Mouse (Mus musculus) liver, embryonic 14.5 days (tissue): ENCODE data around the gene Man2a1. TPM values are rescaled to one million over a fixed set of nuclear protein-coding genes. Genes with fewer than 3 reads are reported as not detected.

Experiments used
- ATAC-seq: fragments of 200-750 bp; cut with Nextera tagmentation; 2 replicates; pipeline ENCODE4 v1.8.0; 2017; ENCODE audit warnings: moderate number of reproducible peaks, mild to moderate bottlenecking, moderate library complexity; ENCODE audit not compliant: insufficient read depth
- DNase-seq, 3 experiments: peaks; one replicate each; pipeline ENCODE4 v3.0.0-alpha.2; 2012 to 2013; ENCODE audit warnings: low read depth in 3 of 3, low spot score in 3 of 3
- H3K27ac ChIP-seq: fragments of 300-500 bp; sonication (generic); 2 replicates; pipeline ENCODE4 v1.5.1; 2014; ENCODE audit warnings: moderate library complexity, mild to moderate bottlenecking, control low read depth, inconsistent platforms
- H3K27me3 ChIP-seq: fragments of 300-500 bp; sonication (generic); 2 replicates; pipeline ENCODE4 v1.6.1; 2014; ENCODE audit warnings: mild to moderate bottlenecking, low read length, moderate library complexity; ENCODE audit not compliant: control insufficient read depth, insufficient read depth
- H3K36me3 ChIP-seq: fragments of 300-500 bp; sonication (generic); replicated peaks from 2 replicates; pipeline ENCODE4 v1.6.1; 2014; ENCODE audit warnings: low read depth; ENCODE audit not compliant: control insufficient read depth, insufficient read depth
- H3K4me1 ChIP-seq, 2 experiments: fragments of 200-500 bp in 1 of 2; fragments of 300-500 bp in 1 of 2; sonication (generic) in 1 of 2; replicated peaks; 2 replicates each; pipeline ENCODE4 v1.6.1; 2012 to 2014; ENCODE audit warnings: antibody characterized with exemption in 1 of 2, inconsistent platforms in 1 of 2, low read length in 1 of 2; ENCODE audit not compliant: control insufficient read depth in 2 of 2, insufficient read depth in 2 of 2
- H3K4me2 ChIP-seq: fragments of 300-500 bp; sonication (generic); 2 replicates; pipeline ENCODE4 v1.6.1; 2014; ENCODE audit warnings: low read depth, mild to moderate bottlenecking, control low read depth, moderate library complexity
- H3K4me3 ChIP-seq, 2 experiments: fragments of 200-500 bp in 1 of 2; fragments of 300-500 bp in 1 of 2; sonication (generic) in 1 of 2; 2 replicates each; pipeline ENCODE4 v1.5.1; 2012 to 2014; ENCODE audit warnings: low read depth in 2 of 2, low read length in 2 of 2, mild to moderate bottlenecking in 2 of 2, control low read depth in 1 of 2, inconsistent platforms in 1 of 2, moderate library complexity in 1 of 2; ENCODE audit not compliant: insufficient read depth in 1 of 2
- H3K9ac ChIP-seq: fragments of 300-500 bp; sonication (generic); replicated peaks from 2 replicates; pipeline ENCODE4 v1.6.1; 2014; ENCODE audit warnings: mild to moderate bottlenecking, control low read depth, moderate library complexity
- H3K9me3 ChIP-seq: fragments of 300-500 bp; sonication (generic); 2 replicates; pipeline ENCODE4 v1.6.1; 2016; ENCODE audit warnings: low read length, mixed read lengths; ENCODE audit not compliant: control insufficient read depth
- CTCF ChIP-seq: IDR thresholded peaks from 2 replicates; pipeline ENCODE4 v1.5.1; 2016; ENCODE audit warnings: antibody characterized with exemption, low read depth, control low read depth
- EP300 ChIP-seq: IDR thresholded peaks from 2 replicates; pipeline ENCODE4 v1.6.1; 2016; ENCODE audit warnings: antibody characterized with exemption, low read depth
- WGBS: fragments of 180-500 bp; shearing (Covaris S2); extraction: QIAGEN DNeasy Blood & Tissue Kit; methylation state at CpG from one replicate; pipeline ENCODE4 v1.1.7; 2014; ENCODE audit not compliant: insufficient replicate concordance; 5-methylcytosine and 5-hydroxymethylcytosine counted together
- polyA plus RNA-seq, 2 experiments: library from polyadenylated mRNA; depleted of rRNA in 1 of 2; stranded (reverse) in 1 of 2; unstranded in 1 of 2; fragments of >200 nt; fragmentation: Nextera tagmentation in 1 of 2; extraction: Ambion mirVana in 1 of 2; gene quantifications; 2 replicates each; pipeline versions ENCODE4 v1.2.1 to v1.2.3; 2012 to 2014

Gene Man2a1
- polyA plus RNA-seq, 2 experiments, result 3.2 to 9.1 TPM

GRCm38 (mm10) chr17:64737918-64738317, 137.4 kb downstream of the Man2a1 start:
- H3K9me3 ChIP-seq, result no peaks in the 10 kb centered on the region
- no peak overlapping the region for H3K27ac ChIP-seq
- no peaks in the 10 kb centered on the region for H3K27me3 ChIP-seq
- no peak for ATAC-seq
- 67% methylated on average over 1 of the region's 1 CpGs for WGBS
- no peak overlapping the region for H3K4me2 ChIP-seq
- no peak overlapping the region for H3K9ac ChIP-seq
- H3K4me3 ChIP-seq, result no peak overlapping the region
- TF ChIP-seq CTCF (no peak), EP300 (no peak)
- no peaks in the 10 kb centered on the region for H3K4me1 ChIP-seq
- no peak for DNase-seq
- no peaks in the 10 kb centered on the region; the same call in 1 of the 2 replicates for H3K36me3 ChIP-seq

- ATAC-seq, result no peak
- TF ChIP-seq EP300 (no peak), CTCF (no peak)
- Histone ChIP-seq H3K4me1 (no peaks in the 10 kb centered on the region), H3K36me3 (no peaks in the 10 kb centered on the region), H3K9ac (no peak overlapping the region), H3K27ac (no peak overlapping the region), H3K4me2 (no peak overlapping the region), H3K4me3 (no peak overlapping the region), H3K27me3 (no peaks in the 10 kb centered on the region), H3K9me3 (no peaks in the 10 kb centered on the region)
- no peak for DNase-seq
- 79% methylated on average over 6 of the region's 6 CpGs for WGBS
Observed at GRCm38 (mm10) chr17:64739129-64739528, 138.6 kb downstream of the Man2a1 start.

GRCm38 (mm10) chr17:64742715-64743605, 142.4 kb downstream of the Man2a1 start:
- peaks cover 0 to 11% of the 10 kb centered on the region in 2 experiments; a peak in 2 of 4 replicates for H3K4me1 ChIP-seq
- no peaks in the 10 kb centered on the region for H3K9me3 ChIP-seq
- no peak overlapping the region for H3K27ac ChIP-seq
- no peaks in the 10 kb centered on the region for H3K36me3 ChIP-seq
- no peak overlapping the region for H3K4me3 ChIP-seq
- H3K9ac ChIP-seq, result no peak overlapping the region
- no peak overlapping the region for H3K4me2 ChIP-seq
- 67% methylated on average over 6 of the region's 6 CpGs for WGBS
- no peaks in the 10 kb centered on the region for H3K27me3 ChIP-seq
- DNase-seq, result no peak
- ATAC-seq, result no peak
- no peak for TF ChIP-seq CTCF

GRCm38 (mm10) chr17:64743606-64744300, 143.2 kb downstream of the Man2a1 start:
- no peak overlapping the region for H3K4me3 ChIP-seq
- peaks cover 0 to 11% of the 10 kb centered on the region in 2 experiments; a peak in 2 of 4 replicates for H3K4me1 ChIP-seq
- H3K9ac ChIP-seq, result no peak overlapping the region
- no peaks in the 10 kb centered on the region for H3K9me3 ChIP-seq
- H3K27me3 ChIP-seq, result no peaks in the 10 kb centered on the region
- no peaks in the 10 kb centered on the region for H3K36me3 ChIP-seq
- ATAC-seq (no peak), DNase-seq (no peak)
- TF ChIP-seq CTCF (no peak), EP300 (no peak)
- 74% methylated on average over 13 of the region's 13 CpGs for WGBS
- H3K27ac ChIP-seq, result no peak overlapping the region
- H3K4me2 ChIP-seq, result no peak overlapping the region

GRCm38 (mm10) chr17:64746637-64747225, 146.2 kb downstream of the Man2a1 start:
- H3K4me2 ChIP-seq, result no peak overlapping the region
- DNase-seq (no peak), ATAC-seq (peak; percentile 8; the same call in 1 of the 2 replicates)
- H3K27ac ChIP-seq, result no peak overlapping the region
- no peak overlapping the region for H3K9ac ChIP-seq
- WGBS, result 35% methylated on average over 8 of the region's 8 CpGs
- H3K4me1 ChIP-seq, result peaks cover 0 to 11% of the 10 kb centered on the region in 2 experiments; a peak in 2 of 4 replicates
- no peaks in the 10 kb centered on the region for H3K9me3 ChIP-seq
- no peaks in the 10 kb centered on the region for H3K27me3 ChIP-seq
- TF ChIP-seq CTCF (no peak), EP300 (no peak)
- H3K36me3 ChIP-seq, result no peaks in the 10 kb centered on the region
- H3K4me3 ChIP-seq, result no peak overlapping the region
